ENCODE assay signal across 8 mouse cellular contexts in the genomic region with DNA sequence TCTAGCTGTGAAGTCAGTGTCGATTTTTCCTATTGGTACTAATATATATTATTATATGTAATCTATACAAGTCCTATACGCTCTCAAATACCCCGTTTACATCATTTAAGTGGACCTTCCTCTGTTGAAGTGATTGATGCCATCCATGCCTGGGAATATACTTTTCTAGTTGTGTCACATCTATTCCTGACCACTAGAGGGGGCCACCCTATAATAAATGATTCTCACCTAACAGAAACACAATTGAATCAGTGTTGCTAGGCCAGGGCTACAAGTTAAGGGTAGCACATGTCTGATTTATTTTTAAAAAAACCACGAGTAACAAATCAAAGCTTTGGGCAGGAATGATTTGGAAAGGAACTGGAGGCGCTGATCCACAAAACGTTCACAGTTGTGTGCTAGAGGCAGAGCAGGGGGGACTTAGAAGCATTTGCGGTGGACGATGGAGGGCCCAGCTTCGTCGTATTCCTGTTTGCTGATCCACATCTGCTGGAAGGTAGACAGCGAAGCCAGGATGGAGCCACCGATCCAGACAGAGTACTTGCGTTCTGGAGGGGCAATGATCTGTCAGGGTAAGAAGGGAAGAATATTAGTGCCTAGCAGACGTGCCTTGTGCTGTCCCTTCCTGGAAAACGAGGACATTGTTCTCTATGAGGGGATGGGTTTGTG. TPM values are rescaled to one million over a fixed set of nuclear protein-coding genes. Genes with fewer than 3 reads are reported as not detected.
DNase-seq lines count a peak whose midpoint lies in the region; ATAC-seq and TF ChIP-seq lines count a peak whose summit lies in the region.

No protein-coding gene starts in this region.

- no peak for ATAC-seq in embryonic facial prominence, embryonic 11.5 days (replicated peaks; ENCODE audit: insufficient number of reproducible peaks, low FRiP score, low TSS enrichment, low read depth)
- no peak for ATAC-seq in liver, postnatal 0 days
- ATAC-seq in monocyte, adult 5-6 weeks (replicated peaks; ENCODE audit: insufficient number of reproducible peaks, low FRiP score, low TSS enrichment, poor library complexity, severe bottlenecking) = 0 out of 2 replicates have a peak, but pooled peaks have one; percentile 49

- DNase-seq in embryonic facial prominence, embryonic 11.5 days (ENCODE audit: low spot score) = peak; percentile 61
- no peak for DNase-seq in embryonic facial prominence, embryonic 10.5 days (ENCODE audit: low spot score)
- no peak for DNase-seq in liver, postnatal 0 days
- no peak for DNase-seq in liver
- peak; percentile 68 for DNase-seq in embryo, embryonic 10.5 days (ENCODE audit: low spot score)
- DNase-seq in adrenal gland, postnatal 4 days (ENCODE audit: low spot score in 2 of 2) = no peak
- DNase-seq in spleen, postnatal 14 days (ENCODE audit: low spot score in 2 of 2) = no peak

- no peak overlapping the region for H3K4me3 ChIP-seq in embryonic facial prominence, embryonic 11.5 days (ENCODE audit: low read depth, low read length)
- H3K4me3 ChIP-seq in embryonic facial prominence, embryonic 10.5 days = no peak overlapping the region
- no peak overlapping the region for H3K4me3 ChIP-seq in liver, postnatal 0 days (ENCODE audit: low read depth, low read length)

- no peak overlapping the region for H3K9ac ChIP-seq in embryonic facial prominence, embryonic 11.5 days (replicated peaks; ENCODE audit: low read length)
- H3K9ac ChIP-seq in liver, postnatal 0 days (replicated peaks) = no peak overlapping the region

- H3K27me3 ChIP-seq in embryonic facial prominence, embryonic 11.5 days (ENCODE audit: control insufficient read depth, insufficient read depth, low read length) = no peaks in the 10 kb centered on the region
- no peaks in the 10 kb centered on the region for H3K27me3 ChIP-seq in embryonic facial prominence, embryonic 10.5 days (replicated peaks; ENCODE audit: low read depth, poor library complexity, severe bottlenecking)
- no peaks in the 10 kb centered on the region for H3K27me3 ChIP-seq in liver, postnatal 0 days (ENCODE audit: insufficient read depth, low read length)

- WGBS in embryonic facial prominence, embryonic 11.5 days = 66% methylated on average over 15 of the region's 15 CpGs
- WGBS in embryonic facial prominence, embryonic 10.5 days = 67% methylated on average over 15 of the region's 15 CpGs
- 63% methylated on average over 15 of the region's 15 CpGs for WGBS in liver, postnatal 0 days (ENCODE audit: insufficient replicate concordance)

- H3K4me1 ChIP-seq in embryonic facial prominence, embryonic 11.5 days (ENCODE audit: control insufficient read depth, insufficient read depth, low read length) = no peaks in the 10 kb centered on the region
- no peaks in the 10 kb centered on the region for H3K4me1 ChIP-seq in embryonic facial prominence, embryonic 10.5 days
- no peaks in the 10 kb centered on the region for H3K4me1 ChIP-seq in liver, postnatal 0 days (ENCODE audit: insufficient read depth)

- H3K27ac ChIP-seq in embryonic facial prominence, embryonic 11.5 days (replicated peaks; ENCODE audit: low read depth, low read length) = no peak overlapping the region
- H3K27ac ChIP-seq in embryonic facial prominence, embryonic 10.5 days (replicated peaks) = no peak overlapping the region
- H3K27ac ChIP-seq in liver, postnatal 0 days (ENCODE audit: low read depth) = no peak overlapping the region

- no peak overlapping the region for H3K4me2 ChIP-seq in embryonic facial prominence, embryonic 11.5 days (ENCODE audit: low read depth, low read length)
- H3K4me2 ChIP-seq in liver, postnatal 0 days (ENCODE audit: low read depth, low read length) = no peak overlapping the region

- TF ChIP-seq CTCF in liver, postnatal 0 days (IDR thresholded peaks at IDR 0.05; ENCODE audit: low read depth) = peak; percentile 69

- H3K36me3 ChIP-seq in embryonic facial prominence, embryonic 11.5 days (replicated peaks; ENCODE audit: control insufficient read depth, insufficient read depth, low read depth, low read length) = no peaks in the 10 kb centered on the region
- H3K36me3 ChIP-seq in embryonic facial prominence, embryonic 10.5 days (replicated peaks) = peaks cover 7% of the 10 kb centered on the region
- H3K36me3 ChIP-seq in liver, postnatal 0 days (replicated peaks; ENCODE audit: insufficient read depth, low read length) = peaks cover 31% of the 10 kb centered on the region

- H3K9me3 ChIP-seq in embryonic facial prominence, embryonic 11.5 days (replicated peaks; ENCODE audit: control insufficient read depth, low read length) = no peaks in the 10 kb centered on the region
- no peaks in the 10 kb centered on the region for H3K9me3 ChIP-seq in embryonic facial prominence, embryonic 10.5 days
- no peaks in the 10 kb centered on the region for H3K9me3 ChIP-seq in liver, postnatal 0 days (ENCODE audit: low read length)

- TF ChIP-seq EP300 in liver, postnatal 0 days (IDR thresholded peaks at IDR 0.05; ENCODE audit: low read depth) = no peak

RNA-seq across cellular contexts. Expression of gene Acta2, which starts 14.0 kb away (rescaled TPM):
- polyA plus RNA-seq in embryonic facial prominence, embryonic 11.5 days (2014; fragmentation: Nextera tagmentation; extraction: Ambion mirVana) = 53.3 and 59.8 TPM in 2 replicates
- polyA plus RNA-seq in embryonic facial prominence, embryonic 10.5 days (2016; fragmentation: Nextera tagmentation; extraction: Ambion mirVana) = 18.6 and 24.2 TPM in 2 replicates
- polyA plus RNA-seq in liver, postnatal 0 days (2015; fragmentation: Nextera tagmentation; extraction: Ambion mirVana) = 7.3 and 7.7 TPM in 2 replicates
- 1.9 TPM in 1 of 3 replicates, not detected in the others for total RNA-seq in monocyte, adult 5-6 weeks (2017)
- total RNA-seq in adrenal gland, postnatal 4 days (2021) = 10 to 100 TPM; 53.5 to 73.3 TPM

RNA-seq across cellular contexts. Expression of gene Fas, which starts 49.1 kb away (rescaled TPM):
- polyA plus RNA-seq in embryonic facial prominence, embryonic 11.5 days (2014; fragmentation: Nextera tagmentation; extraction: Ambion mirVana) = 0.74 and 1.8 TPM in 2 replicates
- polyA plus RNA-seq in embryonic facial prominence, embryonic 10.5 days (2016; fragmentation: Nextera tagmentation; extraction: Ambion mirVana) = 0.57 and 0.82 TPM in 2 replicates
- polyA plus RNA-seq in liver, postnatal 0 days (2015; fragmentation: Nextera tagmentation; extraction: Ambion mirVana) = 37.1 and 41.9 TPM in 2 replicates
- 13.9 to 25.4 TPM (median 24.3 TPM) in 3 replicates for total RNA-seq in monocyte, adult 5-6 weeks (2017)
- total RNA-seq in adrenal gland, postnatal 4 days (2021) = 1 to 10 TPM; 5.1 to 9.9 TPM

RNA-seq across cellular contexts. Expression of gene Stambpl1, which starts 49.4 kb away (rescaled TPM):
- polyA plus RNA-seq in embryonic facial prominence, embryonic 11.5 days (2014; fragmentation: Nextera tagmentation; extraction: Ambion mirVana) = 6.7 and 7.2 TPM in 2 replicates
- polyA plus RNA-seq in embryonic facial prominence, embryonic 10.5 days (2016; fragmentation: Nextera tagmentation; extraction: Ambion mirVana) = 7.7 and 7.9 TPM in 2 replicates
- polyA plus RNA-seq in liver, postnatal 0 days (2015; fragmentation: Nextera tagmentation; extraction: Ambion mirVana) = 9.2 and 10.3 TPM in 2 replicates
- total RNA-seq in monocyte, adult 5-6 weeks (2017) = 9.1 to 16.7 TPM (median 14.9 TPM) in 3 replicates
- total RNA-seq in adrenal gland, postnatal 4 days (2021) = 1 to 10 TPM; 7.5 to 8.3 TPM

Comparison
In these comparisons a context has a peak if more than half of its experiments do, and no peak if none do; other contexts are left out.
1. DNase-seq: peak in embryonic facial prominence, embryonic 11.5 days (single experiment) and embryo, embryonic 10.5 days (single experiment); none in embryonic facial prominence, embryonic 10.5 days (single experiment), liver, postnatal 0 days (single experiment), liver (single experiment), adrenal gland, postnatal 4 days (0 of 2) and spleen, postnatal 14 days (0 of 2).
2. RNA of gene Fas, which starts 49.1 kb away (polyA plus RNA-seq): 37.1 to 41.9 TPM in liver, postnatal 0 days; 0.57 to 0.82 TPM in embryonic facial prominence, embryonic 10.5 days and 0.74 to 1.8 TPM in embryonic facial prominence, embryonic 11.5 days; every median in the first group is over 10 times any median in the second.